Mouse (Mus musculus) lung, postnatal 0 days (tissue): ENCODE results near the gene Trpc3. TPM values are rescaled to one million over a fixed set of nuclear protein-coding genes. Genes with fewer than 3 reads are reported as not detected.
"Not testable (repeated sequence)": the region's sequence is repeated elsewhere in the genome, so short reads cannot be mapped to it uniquely, and the experiment has no call there.

Experiments used
- ATAC-seq: fragments of 200-750 bp; cut with Nextera tagmentation; 2 replicates; pipeline ENCODE4 v1.8.0; 2017; ENCODE audit warnings: moderate library complexity
- DNase-seq: peaks from one replicate; pipeline ENCODE4 v3.0.0-alpha.2; 2016; ENCODE audit warnings: low spot score
- H3K27ac ChIP-seq: fragments of 300-500 bp; sonication (generic); 2 replicates; pipeline ENCODE4 v1.5.1; 2014; ENCODE audit warnings: antibody characterized with exemption, mild to moderate bottlenecking, low read length, mixed read lengths
- H3K27me3 ChIP-seq: fragments of 300-500 bp; sonication (generic); replicated peaks from 2 replicates; pipeline ENCODE4 v1.6.1; 2014; ENCODE audit warnings: low read length, mixed read lengths; ENCODE audit not compliant: insufficient read depth
- H3K36me3 ChIP-seq: fragments of 300-500 bp; sonication (generic); 2 replicates; pipeline ENCODE4 v1.6.1; 2014; ENCODE audit warnings: low read length, mixed read lengths; ENCODE audit not compliant: insufficient read depth
- H3K4me1 ChIP-seq: fragments of 300-500 bp; sonication (generic); 2 replicates; pipeline ENCODE4 v1.6.1; 2014; ENCODE audit warnings: antibody characterized with exemption, low read depth, low read length, mixed read lengths; ENCODE audit not compliant: insufficient read depth
- H3K4me2 ChIP-seq: fragments of 300-500 bp; sonication (generic); replicated peaks from 2 replicates; pipeline ENCODE4 v1.6.1; 2014; ENCODE audit warnings: low read depth, mild to moderate bottlenecking, low read length, moderate library complexity, mixed read lengths
- H3K4me3 ChIP-seq: fragments of 300-500 bp; sonication (generic); 2 replicates; pipeline ENCODE4 v1.5.1; 2014; ENCODE audit warnings: low read depth, low read length
- H3K9ac ChIP-seq: fragments of 300-500 bp; sonication (generic); replicated peaks from 2 replicates; pipeline ENCODE4 v1.6.1; 2014; ENCODE audit warnings: low read depth, mild to moderate bottlenecking
- H3K9me3 ChIP-seq: fragments of 300-500 bp; sonication (generic); 2 replicates; pipeline ENCODE4 v1.6.1; 2016; ENCODE audit warnings: low read length, mixed read lengths
- CTCF ChIP-seq: IDR thresholded peaks from 2 replicates; pipeline ENCODE4 v1.5.1; 2016; ENCODE audit warnings: antibody characterized with exemption, mild to moderate bottlenecking
- EP300 ChIP-seq: IDR thresholded peaks from 2 replicates; pipeline ENCODE4 v1.6.1; 2016; ENCODE audit warnings: antibody characterized with exemption, mild to moderate bottlenecking, control low read depth
- WGBS: fragments of 180-500 bp; shearing (Covaris S2); extraction: QIAGEN DNeasy Blood & Tissue Kit; methylation state at CpG from one replicate; pipeline ENCODE4 v1.1.7; 2014; 5-methylcytosine and 5-hydroxymethylcytosine counted together
- polyA plus RNA-seq: library from polyadenylated mRNA; unstranded; fragments of >200 nt; fragmentation: Nextera tagmentation; extraction: Ambion mirVana; gene quantifications from 2 replicates; pipeline ENCODE4 v1.2.1, GENCODE M21; 2015

Gene Trpc3
- polyA plus RNA-seq, 1 experiment from 2014 or later: 3.1 TPM

- Histone ChIP-seq H3K9ac (no peak overlapping the region), H3K9me3 (no peaks in the 10 kb centered on the region), H3K36me3 (no peaks in the 10 kb centered on the region), H3K4me2 (peak overlapping the region; percentile 92), H3K27me3 (no peaks in the 10 kb centered on the region), H3K4me3 (peak overlapping the region; percentile 56), H3K27ac (no peak overlapping the region), H3K4me1 (no peaks in the 10 kb centered on the region)
- DNase-seq: no peak
- ATAC-seq: no peak
- TF ChIP-seq EP300: no peak
- TF ChIP-seq CTCF: no peak
- 11% methylated on average over 7 of the region's 7 CpGs for WGBS
These were observed 304 bp upstream of the Trpc3 start for GRCm38 (mm10) chr3:36690292-36690650.

- no peak overlapping the region for H3K27ac ChIP-seq
- DNase-seq: peak; percentile 66
These were observed 1.1 kb downstream of the Trpc3 start for GRCm38 (mm10) chr3:36688874-36689273.

GRCm38 (mm10) chr3:36675822-36676221 is 14.1 kb downstream of the Trpc3 start:
- DNase-seq (no peak), ATAC-seq (no peak)
- TF ChIP-seq CTCF (no peak), EP300 (no peak)
- Histone ChIP-seq H3K4me1 (no peaks in the 10 kb centered on the region), H3K27ac (no peak overlapping the region), H3K9ac (no peak overlapping the region), H3K4me2 (no peak overlapping the region), H3K36me3 (no peaks in the 10 kb centered on the region), H3K4me3 (no peak overlapping the region), H3K9me3 (no peaks in the 10 kb centered on the region), H3K27me3 (no peaks in the 10 kb centered on the region)
- WGBS: 43% methylated on average over 1 of the region's 1 CpGs

More at GRCm38 (mm10) chr3:36688874-36689273, 1.1 kb downstream of the Trpc3 start:
- ATAC-seq: peak; percentile 79
- Histone ChIP-seq H3K4me3 (peak overlapping the region; percentile 56), H3K27me3 (no peaks in the 10 kb centered on the region), H3K36me3 (no peaks in the 10 kb centered on the region), H3K9ac (0 out of 2 replicates have a peak overlapping the region, but pooled peaks have one; percentile 23), H3K4me2 (peak overlapping the region; percentile 92), H3K4me1 (no peaks in the 10 kb centered on the region), H3K9me3 (no peaks in the 10 kb centered on the region)
- 1% methylated on average over 21 of the region's 21 CpGs for WGBS
- TF ChIP-seq EP300 (no peak), CTCF (peak; percentile 87)

GRCm38 (mm10) chr3:36667814-36668213 is 22.2 kb downstream of the Trpc3 start:
- 81% methylated on average over 6 of the region's 6 CpGs for WGBS
- TF ChIP-seq CTCF: no peak
- TF ChIP-seq EP300: no peak
- no peak for ATAC-seq
- Histone ChIP-seq H3K9ac (no peak overlapping the region), H3K27ac (no peak overlapping the region), H3K4me3 (no peak overlapping the region), H3K9me3 (no peaks in the 10 kb centered on the region), H3K36me3 (no peaks in the 10 kb centered on the region), H3K27me3 (no peaks in the 10 kb centered on the region), H3K4me1 (no peaks in the 10 kb centered on the region), H3K4me2 (no peak overlapping the region)
- DNase-seq: no peak

- H3K9ac ChIP-seq, H3K9me3 ChIP-seq, H3K36me3 ChIP-seq, H3K4me2 ChIP-seq, H3K27me3 ChIP-seq, H3K4me1 ChIP-seq, DNase-seq, H3K4me3 ChIP-seq, H3K27ac ChIP-seq, ATAC-seq: not testable (repeated sequence)
These were observed 44.8 kb downstream of the Trpc3 start for GRCm38 (mm10) chr3:36645245-36645559.

- DNase-seq: no peak
These were observed 45.3 kb downstream of the Trpc3 start for GRCm38 (mm10) chr3:36644554-36645244.

GRCm38 (mm10) chr3:36643354-36643753 is 46.6 kb downstream of the Trpc3 start:
- DNase-seq (no peak), ATAC-seq (no peak)
- no peak overlapping the region for H3K4me3 ChIP-seq
- no peak overlapping the region for H3K9ac ChIP-seq
- WGBS: 75% methylated on average over 3 of the region's 3 CpGs
- no peaks in the 10 kb centered on the region for H3K9me3 ChIP-seq
- H3K27me3 ChIP-seq: no peaks in the 10 kb centered on the region
- no peak overlapping the region for H3K27ac ChIP-seq
- H3K4me1 ChIP-seq: no peaks in the 10 kb centered on the region
- no peak overlapping the region for H3K4me2 ChIP-seq
- H3K36me3 ChIP-seq: no peaks in the 10 kb centered on the region
- no peak for TF ChIP-seq CTCF
- no peak for TF ChIP-seq EP300

More at GRCm38 (mm10) chr3:36644554-36645244, 45.3 kb downstream of the Trpc3 start:
- ATAC-seq: no peak
- no peaks in the 10 kb centered on the region for H3K36me3 ChIP-seq
- no peak overlapping the region for H3K4me2 ChIP-seq
- 64% methylated on average over 3 of the region's 3 CpGs for WGBS
- H3K9ac ChIP-seq: no peak overlapping the region
- H3K9me3 ChIP-seq: no peaks in the 10 kb centered on the region
- no peaks in the 10 kb centered on the region for H3K27me3 ChIP-seq
- H3K4me1 ChIP-seq: no peaks in the 10 kb centered on the region
- H3K27ac ChIP-seq: no peak overlapping the region
- TF ChIP-seq CTCF (no peak), EP300 (no peak)
- no peak overlapping the region for H3K4me3 ChIP-seq
